Mouse (Mus musculus) CH12.LX (cell line): Measurements from ENCODE around the gene AW146154. TPM values are rescaled to one million over a fixed set of nuclear protein-coding genes. Genes with fewer than 3 reads are reported as not detected.
"Not testable (repeated sequence)": the region's sequence is repeated elsewhere in the genome, so short reads cannot be mapped to it uniquely, and the experiment has no call there.

Experiments
- DNase-seq: peaks from one replicate; pipeline ENCODE4 v3.0.0-alpha.2; 2013; ENCODE audit errors: extremely low read depth
- H3K27ac ChIP-seq: 2 replicates; pipeline ENCODE4 v1.5.1; 2012; ENCODE audit warnings: low read depth, mild to moderate bottlenecking, control low read depth, moderate library complexity; ENCODE audit not compliant: insufficient read depth
- H3K27me3 ChIP-seq: replicated peaks from 2 replicates; pipeline ENCODE3; 2012; ENCODE audit warnings: inconsistent platforms
- H3K36me3 ChIP-seq, 2 experiments: replicated peaks in 1 of 2; 2 replicates each; pipeline versions ENCODE3 to v1.6.1; 2012; ENCODE audit warnings: inconsistent platforms in 1 of 2, low read length in 1 of 2, mild to moderate bottlenecking in 1 of 2, mixed read lengths in 1 of 2, moderate library complexity in 1 of 2; ENCODE audit not compliant: control insufficient read depth in 1 of 2, insufficient read depth in 1 of 2
- H3K4me1 ChIP-seq, 2 experiments: 2 replicates each; pipeline ENCODE4 v1.6.1; 2012; ENCODE audit warnings: inconsistent platforms in 1 of 2, moderate library complexity in 1 of 2; ENCODE audit not compliant: insufficient read depth in 2 of 2, control insufficient read depth in 1 of 2
- H3K4me2 ChIP-seq: 2 replicates; pipeline ENCODE4 v1.6.1; 2012; ENCODE audit warnings: low read depth, mild to moderate bottlenecking, control low read depth; ENCODE audit not compliant: poor library complexity, insufficient read depth, severe bottlenecking
- H3K4me3 ChIP-seq, 3 experiments: fragments of 150-350 bp in 1 of 3; sonication (generic) in 1 of 3; replicated peaks in 1 of 3; 2 replicates each; pipeline versions ENCODE3 to v1.5.1; 2011 to 2012; ENCODE audit warnings: low read depth in 2 of 3, low read length in 2 of 3, mild to moderate bottlenecking in 2 of 3, moderate library complexity in 2 of 3, control low read depth in 1 of 3, improper control_type of control experiment in 1 of 3, inconsistent platforms in 1 of 3, mixed read lengths in 1 of 3; ENCODE audit not compliant: poor library complexity in 1 of 3
- H3K79me2 ChIP-seq: replicated peaks from 2 replicates; pipeline ENCODE4 v1.6.1; 2012; ENCODE audit warnings: mild to moderate bottlenecking, moderate library complexity; ENCODE audit not compliant: control insufficient read depth, poor library complexity, insufficient read depth, severe bottlenecking; ENCODE audit errors: extremely low read depth
- H3K9ac ChIP-seq: 2 replicates; pipeline ENCODE4 v1.6.1; 2012; ENCODE audit warnings: low read depth, mild to moderate bottlenecking, control low read depth, moderate library complexity; ENCODE audit not compliant: insufficient read depth
- H3K9me3 ChIP-seq: replicated peaks from 2 replicates; pipeline ENCODE3; 2012; ENCODE audit warnings: low read length, inconsistent platforms, mixed read lengths
- BHLHE40 ChIP-seq: IDR thresholded peaks from 2 replicates; pipeline ENCODE4 v1.6.1; 2011; ENCODE audit warnings: mild to moderate bottlenecking, low read depth, low read length, improper control_type of control experiment
- CHD1 ChIP-seq: IDR thresholded peaks from 2 replicates; pipeline ENCODE4 v1.6.1; 2012; ENCODE audit warnings: low read depth, low read length, improper control_type of control experiment, inconsistent platforms
- CHD2 ChIP-seq: IDR thresholded peaks from 2 replicates; pipeline ENCODE4 v1.6.1; 2011; ENCODE audit warnings: low read length, improper control_type of control experiment
- ELF1 ChIP-seq: IDR thresholded peaks from 2 replicates; pipeline ENCODE4 v1.6.1; 2014; ENCODE audit warnings: low read depth, mild to moderate bottlenecking, inconsistent platforms, low read length, improper control_type of control experiment
- ETS1 ChIP-seq: conservative IDR thresholded peaks from 2 replicates; pipeline ENCODE4 v1.6.1; 2012; ENCODE audit warnings: low read depth, mild to moderate bottlenecking, inconsistent platforms, low read length, improper control_type of control experiment, moderate library complexity
- HCFC1 ChIP-seq: IDR thresholded peaks from 2 replicates; pipeline ENCODE4 v1.6.1; 2012; ENCODE audit warnings: low read depth, mild to moderate bottlenecking, inconsistent platforms, low read length, improper control_type of control experiment
- IRF4 ChIP-seq: IDR thresholded peaks from 2 replicates; pipeline ENCODE4 v1.6.1; 2014; ENCODE audit warnings: low read depth, mild to moderate bottlenecking, inconsistent platforms, low read length, improper control_type of control experiment
- JUN ChIP-seq: IDR thresholded peaks from 2 replicates; pipeline ENCODE4 v1.6.1; 2011; ENCODE audit warnings: low read depth, mild to moderate bottlenecking, low read length, improper control_type of control experiment, moderate library complexity; ENCODE audit not compliant: insufficient read depth
- JUND ChIP-seq: conservative IDR thresholded peaks from 2 replicates; pipeline ENCODE4 v1.6.1; 2011; ENCODE audit warnings: low read depth, low read length, improper control_type of control experiment
- KAT2A ChIP-seq: IDR thresholded peaks from 2 replicates; pipeline ENCODE4 v1.6.1; 2012; ENCODE audit warnings: low read length, improper control_type of control experiment, inconsistent platforms; ENCODE audit not compliant: insufficient replicate concordance
- MAX ChIP-seq: IDR thresholded peaks from 2 replicates; pipeline ENCODE4 v1.6.1; 2011; ENCODE audit warnings: low read length, improper control_type of control experiment
- MXI1 ChIP-seq: IDR thresholded peaks from 2 replicates; pipeline ENCODE4 v1.6.1; 2011; ENCODE audit warnings: mild to moderate bottlenecking, low read depth, low read length, improper control_type of control experiment
- NRF1 ChIP-seq: IDR thresholded peaks from 2 replicates; pipeline ENCODE4 v1.6.1; 2014; ENCODE audit warnings: low read depth, mild to moderate bottlenecking, inconsistent platforms, low read length, improper control_type of control experiment, moderate library complexity
- RCOR1 ChIP-seq: conservative IDR thresholded peaks from 2 replicates; pipeline ENCODE4 v1.6.1; 2012; ENCODE audit warnings: low read depth, mild to moderate bottlenecking, inconsistent platforms, low read length, improper control_type of control experiment
- SIN3A ChIP-seq: IDR thresholded peaks from 2 replicates; pipeline ENCODE4 v1.6.1; 2012; ENCODE audit warnings: low read length, improper control_type of control experiment, inconsistent platforms
- SMC3 ChIP-seq: IDR thresholded peaks from 2 replicates; pipeline ENCODE4 v1.6.1; 2011; ENCODE audit warnings: low read depth, low read length, improper control_type of control experiment
- TCF12 ChIP-seq: IDR thresholded peaks from 2 replicates; pipeline ENCODE4 v1.6.1; 2014; ENCODE audit warnings: low read depth, mild to moderate bottlenecking, inconsistent platforms, low read length, improper control_type of control experiment
- USF2 ChIP-seq: conservative IDR thresholded peaks from 2 replicates; pipeline ENCODE4 v1.6.1; 2011; ENCODE audit warnings: low read depth, low read length, improper control_type of control experiment
- ZKSCAN1 ChIP-seq: IDR thresholded peaks from 2 replicates; pipeline ENCODE4 v1.6.1; 2012; ENCODE audit warnings: low read depth, inconsistent platforms, low read length, improper control_type of control experiment, borderline replicate concordance
- ZMIZ1 ChIP-seq: IDR thresholded peaks from 2 replicates; pipeline ENCODE4 v1.6.1; 2012; ENCODE audit warnings: low read depth, mild to moderate bottlenecking, inconsistent platforms, low read length, improper control_type of control experiment
- dilution Hi-C: fragments of 300-500 bp; cut with MboI; formaldehyde crosslinking; loops from 2 replicates; pipeline ENCODE4 v1.14.3; 2020; ENCODE audit warnings: low sequenced_read_pairs; ENCODE audit not compliant: extremely low pct_unique_long_range_greater_than_20kb, extremely low pct_ligation_motif_present
- in situ Hi-C: fragments of 300-500 bp; cut with MboI; formaldehyde crosslinking; loops from 3 replicates; pipeline ENCODE4 v1.14.3; 2019; ENCODE audit warnings: low sequenced_read_pairs, low pct_ligation_motif_present, low pct_unique_long_range_greater_than_20kb, mixed read lengths
- polyA plus RNA-seq: library from polyadenylated mRNA; unstranded; fragments of >175 nt; gene quantifications from 2 replicates; pipeline ENCODE4 v1.2.1, GENCODE M21; 2012; ENCODE audit warnings: low read depth; ENCODE audit not compliant: insufficient read length
- total RNA-seq, 2 experiments: library from RNA; depleted of rRNA; stranded (reverse); fragments of 300-350 nt in 1 of 2; fragments of >200 nt in 1 of 2; gene quantifications; 2 replicates each; pipeline ENCODE4 v1.2.3; 2012 to 2014

Gene AW146154
- total and polyA plus RNA-seq, 3 experiments = 4.4 to 10.0 (median 6.4) TPM

DNA sequence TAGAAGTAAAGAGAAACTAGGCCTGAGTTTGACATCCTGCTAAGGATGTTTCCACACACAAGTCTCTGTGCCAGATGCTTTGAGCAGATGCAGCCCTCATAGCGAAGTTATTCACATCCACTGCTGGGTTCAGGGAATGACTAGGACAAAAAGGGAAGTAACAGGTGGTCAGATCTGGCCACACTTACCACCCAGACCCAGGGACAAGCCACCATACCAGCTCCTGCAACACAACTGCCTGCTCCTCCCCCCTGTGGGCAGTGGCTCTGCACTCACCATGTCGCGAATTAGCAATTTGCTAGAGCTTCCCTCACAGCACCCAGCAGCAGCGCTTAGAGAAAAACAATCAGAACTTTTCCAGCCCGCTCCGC is 687 bp downstream of the AW146154 start:
- peak overlapping the region; percentile 68 to 83 (median 77) for H3K4me3 ChIP-seq

DNA sequence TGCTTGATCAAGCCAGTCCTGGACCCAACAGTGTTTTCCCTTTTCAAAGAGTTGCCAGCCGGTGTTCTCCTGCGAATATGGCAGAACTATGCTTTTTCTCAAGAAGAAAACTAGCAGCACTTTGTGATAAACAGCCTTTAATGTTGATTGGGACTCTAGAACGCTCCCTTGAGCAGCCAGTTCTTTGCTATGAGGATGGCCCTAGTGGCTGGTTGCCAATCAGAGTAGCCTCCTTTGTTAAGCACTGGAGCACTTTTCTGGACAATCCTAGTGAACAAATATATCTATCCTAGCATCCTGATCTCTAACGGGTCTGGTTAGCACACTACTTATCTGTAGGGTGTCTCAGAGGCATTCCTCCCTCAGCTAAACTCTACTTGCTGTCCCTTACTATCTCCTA is 1.2 kb downstream of the AW146154 start:
- H3K27me3 ChIP-seq = peaks cover 13% of the 10 kb centered on the region
- H3K9me3 ChIP-seq, dilution Hi-C loops, H3K27ac ChIP-seq, H3K79me2 ChIP-seq, DNase-seq: not testable (repeated sequence)
- H3K9ac ChIP-seq = peak overlapping the region; percentile 64
- in situ Hi-C loops = loop anchor here (10.0 kb wide), 1 partner anchor 114 kb away; no protein-coding TSS in a partner anchor
- H3K4me2 ChIP-seq = peak overlapping the region; percentile 56; the same call in 1 of the 2 replicates
- peaks cover 0 to 12% of the 10 kb centered on the region in 2 experiments; a peak in 2 of 4 replicates for H3K4me1 ChIP-seq
- peak overlapping the region; percentile 68 to 83 (median 77) for H3K4me3 ChIP-seq
- peaks cover 4 to 13% of the 10 kb centered on the region in 2 experiments for H3K36me3 ChIP-seq

More for the DNA sequence above, 687 bp downstream of the AW146154 start:
- H3K4me2 ChIP-seq = peak overlapping the region; percentile 56; the same call in 1 of the 2 replicates
- H3K9me3 ChIP-seq, H3K79me2 ChIP-seq, dilution Hi-C loops: not testable (repeated sequence)
- H3K27me3 ChIP-seq = peaks cover 13% of the 10 kb centered on the region
- 0 out of 2 replicates have a peak, but pooled peaks have one; percentile 3 for TF ChIP-seq MAX
- TF ChIP-seq, all 38 proteins: peak for 1; not testable (repeated sequence) for 37
- Histone ChIP-seq H3K36me3 (peaks cover 4 to 13% of the 10 kb centered on the region in 2 experiments), H3K27ac (peak overlapping the region; percentile 72), H3K9ac (peak overlapping the region; percentile 64), H3K4me1 (peaks cover 0 to 12% of the 10 kb centered on the region in 2 experiments; a peak in 2 of 4 replicates)
- DNase-seq = not testable (repeated sequence)
- in situ Hi-C loops = loop anchor here (10.0 kb wide), 1 partner anchor 114 kb away; no protein-coding TSS in a partner anchor

DNA sequence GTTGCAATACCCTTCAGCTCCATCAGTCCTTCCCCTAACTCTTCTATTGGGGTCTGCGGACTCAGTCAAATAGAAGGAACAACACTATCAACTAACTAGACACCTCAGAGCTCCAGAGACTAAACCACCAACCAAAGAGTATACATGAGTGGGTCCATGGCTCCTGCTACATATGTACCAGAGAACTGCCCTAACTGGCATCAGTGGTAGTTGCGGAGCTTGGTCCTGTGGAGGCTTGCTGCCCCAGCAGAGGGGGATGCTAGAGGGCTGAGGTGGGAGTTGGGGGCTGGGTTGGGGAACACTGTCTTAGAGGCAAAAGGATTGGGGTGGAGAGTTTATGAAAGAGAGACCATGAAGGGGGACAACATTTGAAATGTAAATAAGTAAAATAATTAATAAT is 1.8 kb downstream of the AW146154 start:
- Histone ChIP-seq H3K4me1 (peaks cover 0 to 12% of the 10 kb centered on the region in 2 experiments; a peak in 2 of 4 replicates), H3K9me3 (no peaks in the 10 kb centered on the region), H3K9ac (no peak overlapping the region), H3K27ac (no peak overlapping the region), H3K4me3 (no peak overlapping the region), H3K79me2 (peaks cover 9% of the 10 kb centered on the region), H3K36me3 (peaks cover 4 to 13% of the 10 kb centered on the region in 2 experiments), H3K27me3 (peaks cover 12% of the 10 kb centered on the region), H3K4me2 (no peak overlapping the region)
- in situ Hi-C loops (loop anchor here (10.0 kb wide), 1 partner anchor 113 kb away; no protein-coding TSS in a partner anchor), dilution Hi-C loops (no loop called here)
- TF ChIP-seq ELF1 (no peak), TCF12 (no peak), BHLHE40 (no peak), JUND (no peak), MXI1 (no peak), SIN3A (no peak), JUN (no peak), IRF4 (no peak), HCFC1 (no peak), ZKSCAN1 (no peak), ETS1 (no peak), RCOR1 (no peak), NRF1 (no peak), KAT2A (no peak), CHD1 (no peak), CHD2 (no peak), USF2 (no peak), SMC3 (no peak), ZMIZ1 (no peak), MAX (no peak)
- no peak for DNase-seq
